Mouse (Mus musculus) CD4-positive, CD25-positive, alpha-beta regulatory T cell, adult 4 months (primary cell): ENCODE measurements around the gene Zfp867. TPM values are rescaled to one million over a fixed set of nuclear protein-coding genes. Genes with fewer than 3 reads are reported as not detected.
A peak's percentile ranks its signal among the peaks of the same experiment; 100 is the strongest.

Experiments used
- ATAC-seq: one replicate; pipeline ENCODE4 v1.8.0; 2017
- polyA plus RNA-seq, 2 experiments: library from polyadenylated mRNA; unstranded; fragments of 100-300 nt; shearing (Covaris generic); gene quantifications; one replicate each; pipeline ENCODE4 v1.2.1; 2017

The Zfp867 gene
- polyA plus RNA-seq: 1 to 10 TPM; 6.0 to 6.9 TPM

GRCm38 (mm10) chr11:59472326-59472677 is at the start of gene Zfp867:
Gene Zfp867, minus strand, starts transcription at chr11:59472474.
- ATAC-seq: peak; percentile 98

GRCm38 (mm10) chr11:59519741-59520495 is 47.6 kb upstream of the Zfp867 start:
- ATAC-seq: no peak

- ATAC-seq: peak; percentile 62
Observed at GRCm38 (mm10) chr11:59518226-59518625, 46.0 kb upstream of the Zfp867 start.

- ATAC-seq: no peak
Observed at GRCm38 (mm10) chr11:59517441-59517840, 45.2 kb upstream of the Zfp867 start.

- no peak for ATAC-seq
Observed at GRCm38 (mm10) chr11:59514789-59515188, 42.5 kb upstream of the Zfp867 start.

GRCm38 (mm10) chr11:59514381-59514780 is 42.1 kb upstream of the Zfp867 start:
- ATAC-seq: no peak

- ATAC-seq: no peak
Observed at GRCm38 (mm10) chr11:59513556-59513955, 41.3 kb upstream of the Zfp867 start.

- no peak for ATAC-seq
Observed at GRCm38 (mm10) chr11:59512733-59513132, 40.5 kb upstream of the Zfp867 start.

GRCm38 (mm10) chr11:59511558-59511957 is 39.3 kb upstream of the Zfp867 start:
- ATAC-seq: no peak

GRCm38 (mm10) chr11:59506713-59507074 is 34.4 kb upstream of the Zfp867 start:
- no peak for ATAC-seq

- peak; percentile 84 for ATAC-seq
Observed at GRCm38 (mm10) chr11:59505839-59506712, 33.8 kb upstream of the Zfp867 start.

GRCm38 (mm10) chr11:59505351-59505838 is 33.1 kb upstream of the Zfp867 start:
- ATAC-seq: peak; percentile 54

- no peak for ATAC-seq
Observed at GRCm38 (mm10) chr11:59501978-59502700, 29.9 kb upstream of the Zfp867 start.

- no peak for ATAC-seq
Observed at GRCm38 (mm10) chr11:59497747-59498146, 25.5 kb upstream of the Zfp867 start.

- ATAC-seq: no peak
Observed at GRCm38 (mm10) chr11:59496672-59497310, 24.5 kb upstream of the Zfp867 start.

GRCm38 (mm10) chr11:59486222-59486621 is 13.9 kb upstream of the Zfp867 start:
- no peak for ATAC-seq

- ATAC-seq: no peak
Observed at GRCm38 (mm10) chr11:59485641-59486040, 13.4 kb upstream of the Zfp867 start.

- no peak for ATAC-seq
Observed at GRCm38 (mm10) chr11:59483212-59483611, 10.9 kb upstream of the Zfp867 start.

GRCm38 (mm10) chr11:59477240-59477639 is 5.0 kb upstream of the Zfp867 start:
- no peak for ATAC-seq

GRCm38 (mm10) chr11:59471413-59472325 is 605 bp downstream of the Zfp867 start:
- ATAC-seq: peak; percentile 53

GRCm38 (mm10) chr11:59460459-59460858 is 11.8 kb downstream of the Zfp867 start:
- no peak for ATAC-seq
